Mouse (Mus musculus) embryonic fibroblast, embryonic 13.5 days (primary cell): ENCODE data around the gene Smg9.

ENCODE experiments used
- CTCF ChIP-seq: IDR thresholded peaks from 2 replicates; pipeline ENCODE4 v1.5.1; 2011; ENCODE audit warnings: mild to moderate bottlenecking, control low read depth, low read length, moderate library complexity, borderline replicate concordance; ENCODE audit not compliant: insufficient read depth
- POLR2A ChIP-seq: IDR thresholded peaks from 2 replicates; pipeline ENCODE4 v1.6.1; 2011; ENCODE audit warnings: low read depth, mild to moderate bottlenecking, control low read depth, low read length, moderate library complexity

GRCm38 (mm10) chr7:24372786-24373185, 26.6 kb upstream of the Smg9 start:
- TF ChIP-seq POLR2A (no peak), CTCF (no peak)
